Mouse (Mus musculus) adrenal gland, postnatal 36 days (tissue): ENCODE measurements around the gene Snrpn. TPM values are rescaled to one million over a fixed set of nuclear protein-coding genes. Genes with fewer than 3 reads are reported as not detected.

ENCODE experiments used
- total RNA-seq, 2 experiments: library from RNA; stranded (reverse); gene quantifications; 2 replicates each; pipeline ENCODE4 v1.2.3; 2021

Gene Snrpn
- total RNA-seq, 2 experiments from 2014 or later = 27.8 to 30.5 TPM

Other genes with a start within 250 kb of the Snrpn start
- 10 to 100 TPM; 88.4 to 95.9 TPM for gene Snurf, start 135.2 kb downstream of the Snrpn start, total RNA-seq
- 1 to 10 TPM; 1.7 to 1.8 TPM for gene Gm38393, start 135.2 kb downstream of the Snrpn start, total RNA-seq